Mouse (Mus musculus) gastrocnemius, postnatal 36 days (tissue): Measurements from ENCODE around the gene Brd4. TPM values are rescaled to one million over a fixed set of nuclear protein-coding genes. Genes with fewer than 3 reads are reported as not detected.

ENCODE experiments used
- DNase-seq, 2 experiments: peaks; one replicate each; pipeline ENCODE4 v3.0.0; 2022
- intact Hi-C: fragments of 180-260 bp; cut with DNase I; formaldehyde crosslinking; loops from one replicate; pipeline ENCODE4 v1.15.1; 2025
- total RNA-seq, 2 experiments: library from RNA; stranded (reverse); gene quantifications; 2 replicates each; pipeline ENCODE4 v1.2.3; 2021

The Brd4 gene
- total RNA-seq, 2 experiments from 2014 or later: 37.9 to 38.2 TPM

- DNase-seq: no peak
- intact Hi-C loops: loop anchor here (5.0 kb wide), 1 partner anchor 44 kb away; no protein-coding TSS in a partner anchor
Measured at GRCm38 (mm10) chr17:32281611-32282310, 2.8 kb downstream of the Brd4 start.

- intact Hi-C loops: loop anchor here (5.0 kb wide), 1 partner anchor 44 kb away; no protein-coding TSS in a partner anchor
- no peak for DNase-seq
Measured at GRCm38 (mm10) chr17:32281126-32281525, 3.4 kb downstream of the Brd4 start.

GRCm38 (mm10) chr17:32280575-32280974 is 3.9 kb downstream of the Brd4 start:
- intact Hi-C loops: loop anchor here (5.0 kb wide), 1 partner anchor 43 kb away; no protein-coding TSS in a partner anchor

GRCm38 (mm10) chr17:32277201-32277600 is 7.3 kb downstream of the Brd4 start:
- intact Hi-C loops: no loop called here
- DNase-seq: no peak

More at GRCm38 (mm10) chr17:32280575-32280974, 3.9 kb downstream of the Brd4 start:
- DNase-seq: no peak

- DNase-seq: no peak
- intact Hi-C loops: no loop called here
Measured at GRCm38 (mm10) chr17:32275568-32275967, 9.0 kb downstream of the Brd4 start.

- no peak for DNase-seq
- intact Hi-C loops: no loop called here
Measured at GRCm38 (mm10) chr17:32269151-32269550, 15.4 kb downstream of the Brd4 start.

- intact Hi-C loops: no loop called here
- no peak for DNase-seq
Measured at GRCm38 (mm10) chr17:32268540-32268960, 16.0 kb downstream of the Brd4 start.

- no peak for DNase-seq
- intact Hi-C loops: no loop called here
Measured at GRCm38 (mm10) chr17:32268096-32268495, 16.4 kb downstream of the Brd4 start.

- DNase-seq: no peak
- intact Hi-C loops: no loop called here
Measured at GRCm38 (mm10) chr17:32267617-32268016, 16.9 kb downstream of the Brd4 start.

- no peak for DNase-seq
- intact Hi-C loops: no loop called here
Measured at GRCm38 (mm10) chr17:32263672-32264071, 20.9 kb downstream of the Brd4 start.

- intact Hi-C loops: no loop called here
- no peak for DNase-seq
Measured at GRCm38 (mm10) chr17:32262831-32263559, 21.5 kb downstream of the Brd4 start.

- intact Hi-C loops: no loop called here
- DNase-seq: no peak
Measured at GRCm38 (mm10) chr17:32258869-32259268, 25.7 kb downstream of the Brd4 start.

- intact Hi-C loops: no loop called here
- no peak for DNase-seq
Measured at GRCm38 (mm10) chr17:32257944-32258343, 26.6 kb downstream of the Brd4 start.

GRCm38 (mm10) chr17:32257452-32257851 is 27.1 kb downstream of the Brd4 start:
- no peak for DNase-seq
- intact Hi-C loops: no loop called here

- no peak for DNase-seq
- intact Hi-C loops: no loop called here
Measured at GRCm38 (mm10) chr17:32256896-32257295, 27.6 kb downstream of the Brd4 start.

GRCm38 (mm10) chr17:32253261-32253660 is 31.3 kb downstream of the Brd4 start:
- DNase-seq: no peak
- intact Hi-C loops: no loop called here

GRCm38 (mm10) chr17:32251827-32252470 is 32.6 kb downstream of the Brd4 start:
- intact Hi-C loops: no loop called here
- DNase-seq: no peak

GRCm38 (mm10) chr17:32250066-32250465 is 34.5 kb downstream of the Brd4 start:
- intact Hi-C loops: no loop called here
- DNase-seq: no peak

- DNase-seq: no peak
- intact Hi-C loops: no loop called here
Measured at GRCm38 (mm10) chr17:32248192-32248591, 36.3 kb downstream of the Brd4 start.

- no peak for DNase-seq
- intact Hi-C loops: no loop called here
Measured at GRCm38 (mm10) chr17:32247616-32248015, 36.9 kb downstream of the Brd4 start.

GRCm38 (mm10) chr17:32246117-32246516 is 38.4 kb downstream of the Brd4 start:
- intact Hi-C loops: no loop called here
- DNase-seq: no peak
